ENCODE assay signal across 15 mouse cellular contexts in the genomic region with DNA sequence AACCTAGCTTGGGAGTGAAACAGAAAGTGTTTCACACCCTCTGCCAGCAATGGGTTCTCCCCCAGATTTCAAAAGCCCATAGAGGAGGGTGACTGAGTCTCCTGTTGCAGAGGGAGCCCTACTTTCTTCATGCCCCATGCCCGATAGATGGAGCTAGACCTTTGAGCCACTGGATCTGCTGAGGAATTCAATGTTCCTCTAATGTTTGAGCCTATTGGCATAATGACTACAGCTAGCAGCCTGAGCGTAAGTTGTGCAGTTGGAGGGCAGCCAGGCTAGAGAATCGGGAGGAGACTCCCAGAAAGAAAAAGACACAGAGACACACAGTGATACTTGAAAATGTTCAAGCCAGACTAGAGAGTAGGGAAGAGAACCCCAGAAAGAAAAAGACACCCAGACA.
DNase-seq lines count a peak whose midpoint lies in the region; ATAC-seq lines count a peak whose summit lies in the region.
"Had no signal": no experiment of that assay in that cellular context is flagged by ENCODE, and none has a peak within 500 bp of the region (broad histone marks: within the 10 kb centered on the region; RNA-seq: fewer than 3 reads in every experiment).

No protein-coding gene starts in this region.

- WGBS in forebrain, embryonic 13.5 days, result 37% methylated on average over 3 of the region's 3 CpGs
- WGBS in forebrain, embryonic 15.5 days, result 32% methylated on average over 3 of the region's 3 CpGs
- 56% methylated on average over 3 of the region's 3 CpGs for WGBS in midbrain, embryonic 13.5 days
- WGBS in midbrain, embryonic 11.5 days, result 74% methylated on average over 3 of the region's 3 CpGs

- H3K36me3 ChIP-seq in forebrain, embryonic 13.5 days (ENCODE audit: poor library complexity, severe bottlenecking), result no peaks in the 10 kb centered on the region
- no peaks in the 10 kb centered on the region for H3K36me3 ChIP-seq in forebrain, embryonic 15.5 days
- peaks cover 4% of the 10 kb centered on the region; the same call in 1 of the 2 replicates for H3K36me3 ChIP-seq in midbrain, embryonic 13.5 days
- no peaks in the 10 kb centered on the region for H3K36me3 ChIP-seq in midbrain, embryonic 11.5 days (ENCODE audit: control insufficient read depth, insufficient read depth, low read length)
- H3K36me3 ChIP-seq: limb, embryonic 13.5 days had no signal

- ATAC-seq in forebrain, embryonic 13.5 days, result 0 out of 2 replicates have a peak, but pooled peaks have one; percentile 21
- no peak for ATAC-seq in forebrain, embryonic 15.5 days (replicated peaks)
- no peak for ATAC-seq in midbrain, embryonic 13.5 days
- no peak for ATAC-seq in midbrain, embryonic 11.5 days (ENCODE audit: low FRiP score)

- H3K4me3 ChIP-seq in forebrain, embryonic 13.5 days, result no peak overlapping the region
- H3K4me3 ChIP-seq in forebrain, embryonic 15.5 days, result no peak overlapping the region
- H3K4me3 ChIP-seq in midbrain, embryonic 13.5 days (replicated peaks), result no peak overlapping the region
- H3K4me3 ChIP-seq in midbrain, embryonic 11.5 days (ENCODE audit: low read depth, low read length), result no peak overlapping the region
- H3K4me3 ChIP-seq: limb, embryonic 13.5 days had no signal

- no peak overlapping the region for H3K4me2 ChIP-seq in forebrain, embryonic 13.5 days
- no peak overlapping the region for H3K4me2 ChIP-seq in forebrain, embryonic 15.5 days (replicated peaks)
- H3K4me2 ChIP-seq in midbrain, embryonic 13.5 days (replicated peaks), result no peak overlapping the region
- H3K4me2 ChIP-seq in midbrain, embryonic 11.5 days, result no peak overlapping the region
- H3K4me2 ChIP-seq: limb, embryonic 13.5 days had no signal

- no peak overlapping the region for H3K27ac ChIP-seq in forebrain, embryonic 13.5 days
- H3K27ac ChIP-seq in forebrain, embryonic 15.5 days (replicated peaks), result no peak overlapping the region
- peak overlapping the region; percentile 15; the same call in 1 of the 2 replicates for H3K27ac ChIP-seq in midbrain, embryonic 13.5 days
- H3K27ac ChIP-seq in midbrain, embryonic 11.5 days (ENCODE audit: low read depth, low read length), result no peak overlapping the region
- H3K27ac ChIP-seq: limb, embryonic 13.5 days had no signal

- peaks cover 23% of the 10 kb centered on the region for H3K4me1 ChIP-seq in forebrain, embryonic 13.5 days
- peaks cover 19% of the 10 kb centered on the region for H3K4me1 ChIP-seq in forebrain, embryonic 15.5 days
- peaks cover 29% of the 10 kb centered on the region for H3K4me1 ChIP-seq in midbrain, embryonic 13.5 days (replicated peaks)
- no peaks in the 10 kb centered on the region; the same call in 1 of the 2 replicates for H3K4me1 ChIP-seq in midbrain, embryonic 11.5 days (ENCODE audit: control insufficient read depth, insufficient read depth, low read length)
- H3K4me1 ChIP-seq: limb, embryonic 13.5 days had no signal

- H3K9ac ChIP-seq in forebrain, embryonic 13.5 days, result no peak overlapping the region
- H3K9ac ChIP-seq in forebrain, embryonic 15.5 days (replicated peaks), result no peak overlapping the region
- H3K9ac ChIP-seq in midbrain, embryonic 13.5 days (replicated peaks), result no peak overlapping the region
- no peak overlapping the region for H3K9ac ChIP-seq in midbrain, embryonic 11.5 days (ENCODE audit: low read length)
- H3K9ac ChIP-seq: limb, embryonic 13.5 days had no signal

- no peak for DNase-seq in midbrain, embryonic 11.5 days (ENCODE audit: low spot score, missing footprints)
- peak; percentile 28 to 48 for DNase-seq in left cerebral cortex, postnatal 14 days (ENCODE audit: low spot score in 2 of 2)
- peak; percentile 26 for DNase-seq in right cerebral cortex, postnatal 25 days
- DNase-seq in spleen, adult 12 weeks (ENCODE audit: low spot score), result no peak
- no peak for DNase-seq in T-cell, adult 2 months (ENCODE audit: low spot score)
- DNase-seq: adrenal gland, postnatal 10 days; B cell, adult 2 months; cerebellum, adult 8-10 months; gastrocnemius, postnatal 25 days; heart, postnatal 14 days; kidney, adult 2 months had no signal

- intact Hi-C loops in left cerebral cortex, postnatal 14 days (cut with DNase I), result no loop called here

- H3K27me3 ChIP-seq in forebrain, embryonic 13.5 days, result peaks cover 5% of the 10 kb centered on the region; the same call in 1 of the 2 replicates
- H3K27me3 ChIP-seq in forebrain, embryonic 15.5 days, result no peaks in the 10 kb centered on the region
- H3K27me3 ChIP-seq in midbrain, embryonic 13.5 days, result no peaks in the 10 kb centered on the region
- H3K27me3 ChIP-seq in midbrain, embryonic 11.5 days (ENCODE audit: control insufficient read depth, insufficient read depth, low read length), result no peaks in the 10 kb centered on the region
- H3K27me3 ChIP-seq: limb, embryonic 13.5 days had no signal

- no peaks in the 10 kb centered on the region for H3K9me3 ChIP-seq in forebrain, embryonic 13.5 days (replicated peaks)
- no peaks in the 10 kb centered on the region for H3K9me3 ChIP-seq in forebrain, embryonic 15.5 days
- no peaks in the 10 kb centered on the region for H3K9me3 ChIP-seq in midbrain, embryonic 13.5 days
- no peaks in the 10 kb centered on the region for H3K9me3 ChIP-seq in midbrain, embryonic 11.5 days (ENCODE audit: control insufficient read depth, low read length)
- H3K9me3 ChIP-seq: limb, embryonic 13.5 days had no signal

Comparison
In these comparisons a context has a peak if more than half of its experiments do, and no peak if none do; other contexts are left out.
1. DNase-seq: peak in left cerebral cortex, postnatal 14 days (2 of 2) and right cerebral cortex, postnatal 25 days (single experiment); none in midbrain, embryonic 11.5 days (single experiment), spleen, adult 12 weeks (single experiment) and T-cell, adult 2 months (single experiment).